Mouse (Mus musculus): Measurements from ENCODE around the gene Dync1i1. TPM values are rescaled to one million over a fixed set of nuclear protein-coding genes. Genes with fewer than 3 reads are reported as not detected.
A peak's percentile ranks its signal among the peaks of the same experiment; 100 is the strongest.

The Dync1i1 gene
- polyA plus RNA-seq, 1 experiment from 2014 or later: 7.4 TPM

- WGBS: 40% methylated on average over 8 of the region's 8 CpGs
- H3K4me2 ChIP-seq (replicated peaks): no peak overlapping the region
Observed at GRCm38 (mm10) chr6:5935587-5936353, 210.3 kb downstream of the Dync1i1 start.

DNA sequence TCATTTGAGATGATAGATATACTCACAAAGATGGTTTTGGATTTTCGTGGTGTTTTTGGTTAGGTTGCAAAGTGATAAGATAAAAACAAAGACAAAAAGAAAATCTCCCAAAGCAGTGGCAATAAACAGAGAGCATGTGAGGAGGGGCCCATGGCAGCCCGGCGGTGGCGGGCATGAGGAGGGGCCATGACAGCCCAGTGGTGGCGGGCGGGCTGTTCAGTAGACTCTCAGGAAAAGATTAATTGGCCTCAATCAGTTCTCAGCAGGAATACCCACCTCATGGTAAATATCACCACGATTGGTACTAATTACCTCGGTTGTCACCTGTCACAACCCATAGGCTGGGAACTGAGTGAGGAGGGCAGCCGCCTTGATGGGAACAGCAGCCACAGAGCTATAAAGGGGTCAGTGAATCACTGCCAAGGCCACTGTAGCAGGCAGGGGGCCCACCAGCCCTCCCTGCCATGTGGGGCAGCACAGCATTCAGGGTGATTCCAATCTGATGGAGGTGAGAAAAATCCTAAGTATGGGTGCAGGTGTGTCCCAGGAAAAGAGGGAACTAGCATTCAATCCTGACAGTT is 224.5 kb downstream of the Dync1i1 start:
- no peak overlapping the region for H3K4me3 ChIP-seq
- H3K27me3 ChIP-seq: no peaks in the 10 kb centered on the region
- no peaks in the 10 kb centered on the region for H3K9me3 ChIP-seq
- H3K27ac ChIP-seq: no peak overlapping the region
- no peak overlapping the region for H3K4me2 ChIP-seq (replicated peaks)
- H3K9ac ChIP-seq: no peak overlapping the region
- H3K36me3 ChIP-seq: no peaks in the 10 kb centered on the region
- ATAC-seq (ENCODE audit: insufficient number of reproducible peaks, insufficient read depth, low FRiP score, low TSS enrichment): no peak
- WGBS: 66% methylated on average over 9 of the region's 9 CpGs
- H3K4me1 ChIP-seq: no peaks in the 10 kb centered on the region

More at GRCm38 (mm10) chr6:5935587-5936353, 210.3 kb downstream of the Dync1i1 start:
- 0 out of 2 replicates have a peak, but pooled peaks have one; percentile 41 for ATAC-seq (ENCODE audit: insufficient number of reproducible peaks, insufficient read depth, low FRiP score, low TSS enrichment)
- Histone ChIP-seq H3K9ac (no peak overlapping the region), H3K4me1 (peaks cover 5% of the 10 kb centered on the region; the same call in 1 of the 2 replicates), H3K36me3 (no peaks in the 10 kb centered on the region), H3K9me3 (no peaks in the 10 kb centered on the region), H3K27ac (peak overlapping the region; percentile 1; the same call in 1 of the 2 replicates), H3K4me3 (no peak overlapping the region), H3K27me3 (no peaks in the 10 kb centered on the region)

GRCm38 (mm10) chr6:5956316-5956913 is 231.0 kb downstream of the Dync1i1 start:
- Histone ChIP-seq H3K9me3 (no peaks in the 10 kb centered on the region), H3K27ac (0 out of 2 replicates have a peak overlapping the region, but pooled peaks have one; percentile 30), H3K36me3 (no peaks in the 10 kb centered on the region), H3K4me1 (peaks cover 6% of the 10 kb centered on the region; the same call in 1 of the 2 replicates), H3K4me2 (replicated peaks) (no peak overlapping the region), H3K27me3 (no peaks in the 10 kb centered on the region), H3K4me3 (no peak overlapping the region), H3K9ac (no peak overlapping the region)
- no peak for ATAC-seq (ENCODE audit: insufficient number of reproducible peaks, insufficient read depth, low FRiP score, low TSS enrichment)
- WGBS: 49% methylated on average over 10 of the region's 10 CpGs

DNA sequence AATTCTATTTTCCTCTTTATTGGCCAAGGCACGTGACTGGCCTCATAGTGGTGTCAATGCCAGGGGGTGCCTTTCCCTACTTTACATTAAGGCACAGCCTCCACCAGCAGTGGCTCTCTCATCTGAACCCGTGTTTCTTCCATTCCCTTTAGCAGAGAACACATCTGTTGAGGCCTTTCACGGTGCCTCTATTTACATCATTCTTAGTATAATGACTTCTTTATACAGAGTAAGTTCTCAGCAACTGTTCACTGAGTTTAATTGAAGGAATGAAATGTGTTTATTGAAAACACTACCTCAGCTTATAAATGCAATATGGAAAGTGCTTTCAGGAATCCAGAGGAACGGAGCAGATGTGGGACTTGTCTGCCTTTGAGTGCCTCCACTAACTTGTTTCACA is 235.3 kb downstream of the Dync1i1 start:
- Histone ChIP-seq H3K4me3 (no peak overlapping the region), H3K27ac (no peak overlapping the region), H3K9ac (no peak overlapping the region), H3K4me1 (peaks cover 3% of the 10 kb centered on the region; the same call in 1 of the 2 replicates), H3K4me2 (replicated peaks) (no peak overlapping the region), H3K9me3 (no peaks in the 10 kb centered on the region), H3K27me3 (no peaks in the 10 kb centered on the region), H3K36me3 (no peaks in the 10 kb centered on the region)
- 71% methylated on average over 4 of the region's 4 CpGs for WGBS
- ATAC-seq (ENCODE audit: insufficient number of reproducible peaks, insufficient read depth, low FRiP score, low TSS enrichment): no peak

GRCm38 (mm10) chr6:5961960-5962359 is 236.5 kb downstream of the Dync1i1 start:
- Histone ChIP-seq H3K36me3 (no peaks in the 10 kb centered on the region), H3K4me3 (no peak overlapping the region), H3K4me2 (replicated peaks) (no peak overlapping the region), H3K4me1 (no peaks in the 10 kb centered on the region; the same call in 1 of the 2 replicates), H3K27ac (no peak overlapping the region), H3K9ac (no peak overlapping the region), H3K9me3 (no peaks in the 10 kb centered on the region), H3K27me3 (no peaks in the 10 kb centered on the region)
- WGBS: 92% methylated on average over 3 of the region's 3 CpGs
- ATAC-seq (ENCODE audit: insufficient number of reproducible peaks, insufficient read depth, low FRiP score, low TSS enrichment): no peak

GRCm38 (mm10) chr6:5966376-5966775 is 240.9 kb downstream of the Dync1i1 start:
- H3K4me3 ChIP-seq: no peak overlapping the region
- 94% methylated on average over 7 of the region's 7 CpGs for WGBS

DNA sequence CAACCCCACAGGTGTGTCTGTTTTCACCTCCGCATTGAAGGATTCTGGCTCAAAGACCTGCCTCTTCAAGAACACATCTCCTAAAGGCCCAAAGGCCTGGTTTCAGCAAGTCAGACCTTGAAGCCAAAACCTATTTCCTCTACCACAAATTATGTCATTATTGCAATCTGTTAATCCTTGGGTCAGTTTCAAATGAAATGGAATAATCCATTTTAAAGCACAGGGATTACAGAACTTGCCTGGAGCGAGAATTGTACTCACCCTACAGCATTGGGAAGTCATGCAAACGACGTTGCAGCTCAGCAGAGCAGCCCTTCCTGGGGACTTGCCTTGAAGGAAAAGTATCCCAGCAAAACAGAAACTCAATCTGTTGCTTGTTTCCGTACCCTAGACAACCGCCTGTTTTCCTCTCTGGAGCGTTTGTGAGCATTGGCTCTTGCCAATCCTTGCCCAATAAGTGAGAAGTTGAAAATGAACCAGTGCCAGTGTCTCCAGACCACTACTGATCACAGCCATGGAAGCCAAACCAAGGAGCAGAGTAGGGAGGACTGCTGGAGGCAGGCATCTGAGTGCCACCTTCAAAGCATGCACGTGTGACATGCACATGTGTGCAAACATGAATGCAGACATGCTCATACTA is 241.5 kb downstream of the Dync1i1 start:
- H3K27me3 ChIP-seq: no peaks in the 10 kb centered on the region
- no peak overlapping the region for H3K27ac ChIP-seq
- no peak for ATAC-seq (ENCODE audit: insufficient number of reproducible peaks, insufficient read depth, low FRiP score, low TSS enrichment)
- H3K9ac ChIP-seq: no peak overlapping the region
- peaks cover 5% of the 10 kb centered on the region; the same call in 1 of the 2 replicates for H3K4me1 ChIP-seq
- H3K4me2 ChIP-seq (replicated peaks): no peak overlapping the region
- H3K36me3 ChIP-seq: no peaks in the 10 kb centered on the region
- no peaks in the 10 kb centered on the region for H3K9me3 ChIP-seq
- WGBS: 71% methylated on average over 8 of the region's 8 CpGs
- no peak overlapping the region for H3K4me3 ChIP-seq

More at GRCm38 (mm10) chr6:5966376-5966775, 240.9 kb downstream of the Dync1i1 start:
- H3K27me3 ChIP-seq: no peaks in the 10 kb centered on the region
- H3K4me2 ChIP-seq (replicated peaks): no peak overlapping the region
- H3K9me3 ChIP-seq: no peaks in the 10 kb centered on the region
- no peak overlapping the region for H3K27ac ChIP-seq
- no peaks in the 10 kb centered on the region for H3K36me3 ChIP-seq
- no peak overlapping the region for H3K9ac ChIP-seq
- no peak for ATAC-seq (ENCODE audit: insufficient number of reproducible peaks, insufficient read depth, low FRiP score, low TSS enrichment)
- H3K4me1 ChIP-seq: peaks cover 5% of the 10 kb centered on the region; the same call in 1 of the 2 replicates

- Histone ChIP-seq H3K27ac (no peak overlapping the region), H3K9ac (no peak overlapping the region), H3K36me3 (no peaks in the 10 kb centered on the region), H3K4me2 (replicated peaks) (no peak overlapping the region), H3K4me1 (peaks cover 5% of the 10 kb centered on the region; the same call in 1 of the 2 replicates), H3K9me3 (no peaks in the 10 kb centered on the region), H3K4me3 (no peak overlapping the region), H3K27me3 (no peaks in the 10 kb centered on the region)
- ATAC-seq (ENCODE audit: insufficient number of reproducible peaks, insufficient read depth, low FRiP score, low TSS enrichment): no peak
- WGBS: 49% methylated on average over 4 of the region's 4 CpGs
Observed at GRCm38 (mm10) chr6:5967545-5967944, 242.1 kb downstream of the Dync1i1 start.

DNA sequence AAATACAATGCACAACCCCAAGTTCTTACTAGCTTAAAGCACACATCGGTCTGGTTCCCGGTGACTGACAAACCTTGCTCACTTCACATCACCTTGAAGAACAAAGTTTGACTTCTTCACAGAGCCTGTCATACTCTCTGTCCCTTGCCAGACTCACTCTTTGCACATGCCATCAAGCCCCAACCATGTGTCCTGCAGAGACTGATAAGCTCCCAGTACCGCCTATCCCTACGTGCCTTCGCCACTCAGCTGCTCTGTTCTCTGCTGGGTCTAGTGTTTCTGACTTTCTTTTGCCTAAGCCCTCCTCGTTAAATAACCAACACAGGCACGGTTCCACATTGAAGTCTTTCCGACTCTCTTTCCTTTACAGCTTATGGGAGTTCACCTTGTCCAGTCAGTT is 244.2 kb downstream of the Dync1i1 start:
- Histone ChIP-seq H3K4me2 (replicated peaks) (no peak overlapping the region), H3K4me3 (no peak overlapping the region), H3K27me3 (no peaks in the 10 kb centered on the region), H3K27ac (no peak overlapping the region), H3K9ac (no peak overlapping the region), H3K36me3 (no peaks in the 10 kb centered on the region), H3K9me3 (no peaks in the 10 kb centered on the region), H3K4me1 (peaks cover 5% of the 10 kb centered on the region; the same call in 1 of the 2 replicates)
- 92% methylated on average over 8 of the region's 8 CpGs for WGBS
- no peak for ATAC-seq (ENCODE audit: insufficient number of reproducible peaks, insufficient read depth, low FRiP score, low TSS enrichment)

GRCm38 (mm10) chr6:5976241-5976640 is 250.8 kb downstream of the Dync1i1 start:
- H3K4me1 ChIP-seq: no peaks in the 10 kb centered on the region; the same call in 1 of the 2 replicates
- no peak overlapping the region for H3K4me2 ChIP-seq (replicated peaks)
- no peak for ATAC-seq (ENCODE audit: insufficient number of reproducible peaks, insufficient read depth, low FRiP score, low TSS enrichment)
- WGBS: 26% methylated on average over 4 of the region's 4 CpGs
- H3K27ac ChIP-seq: no peak overlapping the region
- no peaks in the 10 kb centered on the region for H3K27me3 ChIP-seq
- no peak overlapping the region for H3K4me3 ChIP-seq
- H3K9ac ChIP-seq: no peak overlapping the region
- H3K9me3 ChIP-seq: no peaks in the 10 kb centered on the region
- no peaks in the 10 kb centered on the region for H3K36me3 ChIP-seq

- H3K4me3 ChIP-seq: no peak overlapping the region
- peak overlapping the region; percentile 2; the same call in 1 of the 2 replicates for H3K27ac ChIP-seq
- no peak overlapping the region for H3K9ac ChIP-seq
- H3K9me3 ChIP-seq: no peaks in the 10 kb centered on the region
- no peaks in the 10 kb centered on the region for H3K36me3 ChIP-seq
- H3K4me1 ChIP-seq: no peaks in the 10 kb centered on the region; the same call in 1 of the 2 replicates
- 0 out of 2 replicates have a peak, but pooled peaks have one; percentile 41 for ATAC-seq (ENCODE audit: insufficient number of reproducible peaks, insufficient read depth, low FRiP score, low TSS enrichment)
- WGBS: 36% methylated on average over 15 of the region's 15 CpGs
- H3K27me3 ChIP-seq: no peaks in the 10 kb centered on the region
- peak overlapping the region; percentile 19; the same call in 1 of the 2 replicates for H3K4me2 ChIP-seq (replicated peaks)
Observed at GRCm38 (mm10) chr6:5977238-5977920, 251.9 kb downstream of the Dync1i1 start.
